Mouse (Mus musculus) megakaryocyte, embryonic 14.5 days (primary cell): Measurements from ENCODE around the gene Reck. TPM values are rescaled to one million over a fixed set of nuclear protein-coding genes. Genes with fewer than 3 reads are reported as not detected.
A peak's percentile ranks its signal among the peaks of the same experiment; 100 is the strongest.

Source experiments
- H3K27me3 ChIP-seq: replicated peaks from 2 replicates; pipeline ENCODE3; 2012; ENCODE audit warnings: inconsistent platforms
- H3K36me3 ChIP-seq: replicated peaks from 2 replicates; pipeline ENCODE3; 2012; ENCODE audit warnings: low read length, inconsistent platforms, mixed read lengths
- H3K4me1 ChIP-seq: 2 replicates; pipeline ENCODE4 v1.6.1; 2012; ENCODE audit warnings: inconsistent platforms
- H3K4me3 ChIP-seq: replicated peaks from 2 replicates; pipeline ENCODE3; 2012; ENCODE audit warnings: moderate library complexity, mild to moderate bottlenecking, inconsistent platforms
- H3K9me3 ChIP-seq: 2 replicates; pipeline ENCODE4 v1.6.1; 2012; ENCODE audit warnings: inconsistent platforms
- FLI1 ChIP-seq: IDR thresholded peaks from 2 replicates; pipeline ENCODE4 v1.6.1; 2012; ENCODE audit warnings: low read length, inconsistent platforms, mixed read lengths
- GATA1 ChIP-seq: IDR thresholded peaks from 3 replicates; pipeline ENCODE4 v1.6.1; 2012; ENCODE audit warnings: mixed read lengths, low read length, inconsistent platforms, borderline replicate concordance
- polyA plus RNA-seq: library from polyadenylated mRNA; stranded (reverse); fragments of >175 nt; gene quantifications from 2 replicates; pipeline ENCODE4 v1.2.3, GENCODE M21; 2012; ENCODE audit warnings: low replicate concordance; ENCODE audit not compliant: insufficient read depth

Reck gene
- not detected in 2 replicates for polyA plus RNA-seq

DNA sequence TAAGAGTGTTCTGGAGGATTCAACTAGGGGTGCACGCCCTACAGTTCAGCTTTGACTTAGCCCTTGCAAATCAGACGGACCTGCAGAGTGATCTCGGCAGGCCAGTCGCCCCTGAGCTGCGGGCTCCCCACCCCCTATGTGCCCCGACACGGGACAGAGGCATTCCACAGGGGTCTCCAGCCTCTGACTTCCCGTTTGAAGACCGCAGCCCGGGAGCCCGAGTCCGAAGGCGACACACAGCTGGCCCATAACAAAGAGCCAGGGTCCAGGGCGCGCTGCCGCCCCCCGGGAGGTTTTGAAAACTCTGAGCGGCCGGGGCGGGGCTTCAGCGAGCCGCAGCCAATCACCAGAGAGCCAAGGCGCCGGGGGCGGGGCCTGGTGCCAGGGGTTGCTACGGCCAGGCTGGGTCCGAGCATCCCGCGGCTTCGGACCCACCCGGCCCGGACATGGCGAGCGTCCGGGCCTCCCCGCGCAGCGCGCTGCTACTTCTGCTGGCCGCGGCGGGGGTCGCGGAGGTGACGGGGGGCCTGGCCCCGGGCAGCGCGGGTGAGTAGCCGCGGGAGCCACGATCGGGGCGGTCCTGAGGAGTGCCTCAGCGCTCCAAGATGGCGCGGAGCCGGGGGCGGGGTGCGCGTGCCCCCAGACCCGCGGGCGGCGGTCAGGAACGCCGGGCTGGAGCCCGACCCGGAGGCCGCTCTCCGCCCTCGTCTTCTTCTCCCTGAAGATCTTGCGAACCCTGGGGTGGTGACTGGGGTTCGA is at the start of gene Reck:
Gene Reck, plus strand, starts transcription at position 371 of the 759 bp plus-strand sequence.
- peaks cover 15% of the 10 kb centered on the region for H3K4me1 ChIP-seq
- peaks cover 15% of the 10 kb centered on the region for H3K9me3 ChIP-seq
- peaks cover 56% of the 10 kb centered on the region for H3K27me3 ChIP-seq
- no peaks in the 10 kb centered on the region for H3K36me3 ChIP-seq
- peak within 1 kb of the TSS; percentile 92 for H3K4me3 ChIP-seq
- TF ChIP-seq FLI1 (no peak), GATA1 (no peak)

DNA sequence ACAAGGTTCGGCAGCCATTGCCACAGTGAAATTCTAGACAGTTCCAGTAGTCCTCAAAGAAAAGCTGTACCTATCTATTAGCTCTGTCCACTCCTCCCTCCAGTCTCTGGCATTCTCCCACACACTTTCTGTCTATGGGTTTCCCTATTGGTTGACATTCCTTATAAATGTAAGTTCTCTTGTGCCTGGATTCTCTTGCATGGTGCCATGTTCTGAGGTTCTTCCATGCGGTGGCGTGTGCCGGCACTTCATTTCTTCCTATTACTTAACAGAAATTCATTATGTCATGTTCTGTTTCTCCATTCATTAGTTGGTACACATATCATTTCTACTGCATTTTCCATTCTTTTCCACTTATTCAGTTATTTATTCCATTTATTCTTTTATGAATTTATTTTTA is 46.5 kb upstream of the Reck start:
- no peak overlapping the region for H3K4me3 ChIP-seq
- no peaks in the 10 kb centered on the region for H3K36me3 ChIP-seq
- TF ChIP-seq GATA1, result no peak
- TF ChIP-seq FLI1, result no peak
- no peaks in the 10 kb centered on the region for H3K9me3 ChIP-seq
- H3K27me3 ChIP-seq, result peaks cover 13% of the 10 kb centered on the region
- no peaks in the 10 kb centered on the region for H3K4me1 ChIP-seq

DNA sequence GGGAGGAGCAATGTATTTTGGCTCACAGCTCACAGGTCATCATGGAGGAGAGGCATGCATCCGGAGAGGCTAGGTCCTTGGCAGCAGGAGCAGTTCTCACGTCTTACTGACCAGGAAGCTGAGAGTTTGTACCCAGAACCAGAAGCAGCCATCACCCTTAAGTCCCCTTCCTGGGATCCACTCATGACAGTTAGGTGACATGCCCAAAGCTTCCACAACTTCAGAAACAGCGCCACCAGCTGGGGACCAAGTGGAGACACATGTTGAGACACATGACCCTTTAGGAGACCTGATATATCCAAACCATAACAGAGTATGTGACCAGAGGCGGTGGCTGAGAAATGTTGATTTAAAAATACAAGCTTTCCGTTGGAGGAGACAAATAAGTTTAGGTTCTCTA is 43.3 kb upstream of the Reck start:
- H3K9me3 ChIP-seq, result no peaks in the 10 kb centered on the region
- no peak for TF ChIP-seq FLI1
- TF ChIP-seq GATA1, result no peak
- H3K36me3 ChIP-seq, result no peaks in the 10 kb centered on the region
- H3K4me1 ChIP-seq, result peaks cover 4% of the 10 kb centered on the region; the same call in 1 of the 2 replicates
- peaks cover 17% of the 10 kb centered on the region for H3K27me3 ChIP-seq
- H3K4me3 ChIP-seq, result no peak overlapping the region

DNA sequence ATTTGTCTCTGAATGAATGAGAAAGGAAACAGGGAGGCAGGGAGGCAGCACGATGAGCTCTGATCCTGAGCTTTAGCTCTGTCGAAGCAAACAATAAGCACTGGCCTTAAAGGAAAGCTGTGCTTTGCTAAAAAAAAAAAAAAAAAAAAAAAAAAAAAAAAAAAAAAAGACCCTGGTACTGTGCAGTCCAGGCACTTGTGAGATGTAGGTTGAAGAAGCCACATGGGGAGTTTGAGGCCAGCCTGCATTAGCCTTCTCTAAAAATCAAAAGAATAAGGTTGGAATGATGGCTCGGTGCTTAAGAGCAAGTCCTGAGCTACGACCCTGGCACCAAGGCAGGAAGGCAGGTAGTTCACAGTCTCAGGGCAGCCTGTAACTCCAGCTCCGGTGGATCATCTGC is 41.6 kb upstream of the Reck start:
- H3K4me1 ChIP-seq, result peaks cover 4% of the 10 kb centered on the region; the same call in 1 of the 2 replicates
- H3K9me3 ChIP-seq, result no peaks in the 10 kb centered on the region
- peaks cover 16% of the 10 kb centered on the region for H3K27me3 ChIP-seq
- no peaks in the 10 kb centered on the region for H3K36me3 ChIP-seq
- H3K4me3 ChIP-seq, result no peak overlapping the region
- no peak for TF ChIP-seq GATA1
- TF ChIP-seq FLI1, result no peak

DNA sequence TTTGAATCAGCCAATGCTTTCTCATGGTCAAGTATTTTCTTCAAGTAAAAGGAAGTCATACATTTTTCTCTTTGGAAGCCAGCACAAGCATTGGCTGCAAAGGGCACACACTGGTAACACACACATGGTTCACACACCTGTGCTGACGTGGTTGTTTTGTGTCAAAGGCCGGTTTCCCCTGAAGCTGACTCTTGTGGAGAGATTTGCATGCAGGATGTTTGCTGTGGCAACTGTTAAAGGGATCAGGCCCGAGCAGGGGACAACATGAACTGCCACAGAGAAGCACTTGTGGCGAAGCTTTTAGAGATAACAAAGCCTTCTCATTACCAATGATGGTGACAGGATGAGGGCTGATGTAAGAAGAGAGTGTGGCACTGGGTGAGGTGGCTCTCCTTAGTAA is 40.6 kb upstream of the Reck start:
- H3K4me3 ChIP-seq, result no peak overlapping the region
- H3K36me3 ChIP-seq, result no peaks in the 10 kb centered on the region
- peaks cover 21% of the 10 kb centered on the region for H3K27me3 ChIP-seq
- H3K4me1 ChIP-seq, result peaks cover 4% of the 10 kb centered on the region; the same call in 1 of the 2 replicates
- no peaks in the 10 kb centered on the region for H3K9me3 ChIP-seq
- TF ChIP-seq FLI1, result no peak
- no peak for TF ChIP-seq GATA1

DNA sequence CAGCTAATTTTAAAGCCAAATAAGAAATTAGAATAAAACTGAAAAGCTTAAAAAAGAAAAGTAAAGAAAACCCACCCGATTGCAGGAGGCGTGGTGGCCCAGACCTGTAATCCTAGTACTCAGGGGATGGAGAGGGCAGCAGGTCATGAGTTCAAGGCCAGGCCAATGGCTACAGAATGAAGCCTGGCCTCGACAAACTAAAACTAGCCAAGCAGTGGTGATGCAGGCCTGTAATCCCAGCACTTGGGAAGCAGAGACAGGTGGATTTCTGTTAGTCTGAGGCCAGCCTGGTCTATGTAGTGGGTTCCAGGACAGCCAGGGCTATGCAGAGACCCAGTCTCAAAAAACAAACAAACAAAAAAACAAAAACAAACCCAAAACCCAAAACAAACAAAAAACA is 37.0 kb upstream of the Reck start:
- Histone ChIP-seq H3K27me3 (peaks cover 18% of the 10 kb centered on the region), H3K9me3 (peaks cover 11% of the 10 kb centered on the region), H3K4me1 (peaks cover 4% of the 10 kb centered on the region; the same call in 1 of the 2 replicates), H3K36me3 (no peaks in the 10 kb centered on the region), H3K4me3 (no peak overlapping the region)
- TF ChIP-seq FLI1, result no peak
- no peak for TF ChIP-seq GATA1

DNA sequence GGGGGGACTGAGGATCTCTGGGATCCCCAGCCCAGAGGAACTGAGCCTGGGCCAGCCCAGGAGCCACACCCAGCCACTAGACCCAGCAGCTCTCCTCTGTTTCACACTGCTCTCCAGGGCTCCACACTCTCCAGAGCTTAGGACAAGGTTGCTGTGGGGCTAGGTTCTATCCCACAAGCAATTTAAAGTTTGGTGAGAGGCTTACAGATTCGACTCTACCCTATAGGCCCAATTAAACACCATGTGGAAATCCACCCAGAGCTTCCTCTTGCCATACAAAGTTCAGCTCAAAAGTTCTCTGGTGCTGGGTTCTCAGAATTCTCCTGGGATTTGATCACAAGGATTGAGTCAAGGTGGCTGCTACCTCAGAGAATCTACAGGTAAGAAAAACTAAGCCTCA is 35.2 kb upstream of the Reck start, which contains the start of gene Olfr157:
Gene Olfr157, minus strand, starts transcription at position 101 of the 400 bp plus-strand sequence.
- Histone ChIP-seq H3K36me3 (no peaks in the 10 kb centered on the region), H3K27me3 (peaks cover 16% of the 10 kb centered on the region), H3K4me3 (no peak within 1 kb of the TSS), H3K4me1 (no peaks in the 10 kb centered on the region; the same call in 1 of the 2 replicates), H3K9me3 (peaks cover 17% of the 10 kb centered on the region)
- TF ChIP-seq FLI1 (no peak), GATA1 (no peak)

DNA sequence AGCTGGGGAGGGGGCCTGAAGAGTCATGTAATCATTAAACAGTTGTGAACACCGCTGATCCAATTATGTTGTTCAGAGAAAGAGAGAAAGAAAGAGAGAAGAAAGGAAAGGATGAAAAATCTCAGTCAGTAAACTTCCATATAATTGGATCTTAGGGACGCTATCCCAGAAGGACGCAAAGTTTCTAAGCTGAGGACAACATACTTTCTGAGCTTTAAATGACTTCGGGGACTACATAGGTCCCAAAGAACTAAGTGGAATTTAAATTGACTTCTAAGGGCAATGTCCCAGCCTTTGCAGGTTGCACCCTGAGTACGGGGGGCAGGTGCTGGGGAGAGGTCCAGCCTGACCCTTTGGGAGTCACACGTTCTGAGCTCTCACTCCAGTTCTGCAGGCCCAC is 24.1 kb upstream of the Reck start, which contains the start of gene Olfr155:
Gene Olfr155, plus strand, starts transcription at position 301 of the 400 bp plus-strand sequence.
- no peaks in the 10 kb centered on the region for H3K36me3 ChIP-seq
- H3K27me3 ChIP-seq, result peaks cover 24% of the 10 kb centered on the region
- TF ChIP-seq FLI1 (no peak), GATA1 (no peak)
- H3K9me3 ChIP-seq, result peaks cover 7% of the 10 kb centered on the region
- H3K4me3 ChIP-seq, result no peak within 1 kb of the TSS
- H3K4me1 ChIP-seq, result no peaks in the 10 kb centered on the region

DNA sequence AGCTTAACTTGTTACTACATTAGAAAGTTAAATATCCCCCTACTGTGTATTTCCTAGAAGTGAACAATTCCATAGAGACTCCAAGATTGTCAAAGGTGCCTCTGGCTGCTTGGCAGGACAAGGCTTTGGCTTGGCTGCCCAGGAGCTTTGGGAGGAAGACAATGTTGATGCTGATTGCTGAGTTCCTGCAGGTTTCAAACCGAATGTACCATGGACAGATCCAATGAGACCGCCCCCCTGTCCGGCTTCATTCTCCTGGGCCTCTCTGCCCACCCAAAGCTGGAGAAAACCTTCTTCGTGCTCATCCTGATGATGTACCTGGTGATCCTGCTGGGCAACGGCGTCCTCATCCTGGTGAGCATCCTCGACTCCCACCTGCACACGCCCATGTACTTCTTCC is 21.2 kb upstream of the Reck start:
- Histone ChIP-seq H3K9me3 (peaks cover 7% of the 10 kb centered on the region), H3K27me3 (peaks cover 21% of the 10 kb centered on the region), H3K4me3 (no peak overlapping the region), H3K4me1 (no peaks in the 10 kb centered on the region), H3K36me3 (no peaks in the 10 kb centered on the region)
- TF ChIP-seq FLI1 (no peak), GATA1 (no peak)

DNA sequence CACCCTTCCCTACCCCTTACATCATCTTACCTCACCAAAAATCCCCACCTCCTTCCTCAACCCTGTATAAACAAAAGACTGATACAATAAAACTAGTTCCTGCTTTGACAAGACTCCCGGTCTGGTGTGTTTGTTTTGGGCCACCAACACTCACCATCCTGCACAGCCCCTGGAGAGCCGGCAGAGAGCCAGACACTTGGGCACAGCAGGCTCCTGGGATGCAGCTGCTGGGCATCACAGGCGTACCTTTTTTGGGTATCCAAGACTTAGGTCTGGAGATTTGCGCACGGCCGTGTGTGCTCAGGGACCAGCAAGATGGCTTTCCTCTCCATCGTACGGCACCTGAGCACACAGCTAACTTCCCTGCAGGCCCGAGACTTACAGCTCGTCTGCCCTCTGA is 15.4 kb upstream of the Reck start:
- H3K9me3 ChIP-seq, result peaks cover 4% of the 10 kb centered on the region
- H3K4me1 ChIP-seq, result peaks cover 12% of the 10 kb centered on the region
- TF ChIP-seq FLI1 (no peak), GATA1 (no peak)
- H3K27me3 ChIP-seq, result peaks cover 9% of the 10 kb centered on the region
- H3K4me3 ChIP-seq, result no peak overlapping the region
- H3K36me3 ChIP-seq, result no peaks in the 10 kb centered on the region
